Mouse (Mus musculus) lung, adult 2 months (tissue): ENCODE results near the gene Gabrb1.

Experiments
- CTCF ChIP-seq: fragments of 200-500 bp; IDR thresholded peaks from 2 replicates; pipeline ENCODE4 v1.5.1; 2011; ENCODE audit warnings: mild to moderate bottlenecking, low read length, control low read depth; ENCODE audit not compliant: insufficient read depth
- POLR2A ChIP-seq: fragments of 200-500 bp; IDR thresholded peaks from 2 replicates; pipeline ENCODE4 v1.6.1; 2011; ENCODE audit warnings: low read depth, mild to moderate bottlenecking, control low read depth, low read length, borderline replicate concordance; ENCODE audit errors: extremely low read depth

DNA sequence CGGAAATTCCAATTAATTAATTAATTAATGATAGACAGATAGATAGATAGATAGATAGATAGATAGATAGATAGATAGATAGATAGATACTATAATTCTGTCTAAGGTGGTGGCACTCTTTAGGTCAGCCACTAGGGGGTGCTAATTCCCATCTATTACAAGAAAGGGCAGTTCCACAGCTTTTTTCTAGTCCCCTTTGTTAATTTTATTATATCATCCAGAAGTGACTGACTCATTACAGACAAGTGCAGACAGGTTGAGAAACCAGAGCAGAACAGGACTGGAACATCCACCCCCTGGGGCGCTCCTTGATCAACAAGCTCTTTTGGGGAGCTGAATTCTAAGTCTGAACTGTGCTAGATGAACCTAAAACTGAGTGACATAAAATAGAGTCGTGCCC lies 514.8 kb downstream of the Gabrb1 start:
- TF ChIP-seq CTCF (no peak), POLR2A (no peak)
